Mouse (Mus musculus) hindbrain, embryonic 13.5 days (tissue): ENCODE data around the gene Nyap1. TPM values are rescaled to one million over a fixed set of nuclear protein-coding genes. Genes with fewer than 3 reads are reported as not detected.
"Not testable (repeated sequence)": the region's sequence is repeated elsewhere in the genome, so short reads cannot be mapped to it uniquely, and the experiment has no call there.

Experiments
- ATAC-seq: fragments of 200-750 bp; cut with Nextera tagmentation; 2 replicates; pipeline ENCODE4 v1.8.0; 2017; ENCODE audit warnings: moderate TSS enrichment; ENCODE audit not compliant: low FRiP score
- H3K27ac ChIP-seq: fragments of 300-500 bp; sonication (generic); 2 replicates; pipeline ENCODE4 v1.5.1; 2015; ENCODE audit warnings: inconsistent platforms, mild to moderate bottlenecking, moderate library complexity
- H3K27me3 ChIP-seq: fragments of 300-500 bp; sonication (generic); 2 replicates; pipeline ENCODE4 v1.6.1; 2015; ENCODE audit warnings: mild to moderate bottlenecking, inconsistent platforms
- H3K36me3 ChIP-seq: fragments of 300-500 bp; sonication (generic); 2 replicates; pipeline ENCODE4 v1.6.1; 2015; ENCODE audit warnings: mild to moderate bottlenecking, inconsistent platforms
- H3K4me1 ChIP-seq: fragments of 300-500 bp; sonication (generic); replicated peaks from 2 replicates; pipeline ENCODE4 v1.6.1; 2015; ENCODE audit warnings: inconsistent platforms
- H3K4me2 ChIP-seq: fragments of 300-500 bp; sonication (generic); 2 replicates; pipeline ENCODE4 v1.6.1; 2015; ENCODE audit warnings: inconsistent platforms, mild to moderate bottlenecking, moderate library complexity
- H3K4me3 ChIP-seq: fragments of 300-500 bp; sonication (generic); 2 replicates; pipeline ENCODE4 v1.5.1; 2015; ENCODE audit warnings: mild to moderate bottlenecking, inconsistent platforms
- H3K9ac ChIP-seq: fragments of 300-500 bp; sonication (generic); 2 replicates; pipeline ENCODE4 v1.6.1; 2015; ENCODE audit warnings: mild to moderate bottlenecking, inconsistent platforms
- H3K9me3 ChIP-seq: fragments of 300-500 bp; sonication (generic); 2 replicates; pipeline ENCODE4 v1.6.1; 2016; ENCODE audit warnings: inconsistent platforms
- WGBS: fragments of 180-500 bp; shearing (Covaris S2); methylation state at CpG from one replicate; pipeline ENCODE4 v1.1.7; 2015; 5-methylcytosine and 5-hydroxymethylcytosine counted together
- polyA plus RNA-seq: library from polyadenylated mRNA; unstranded; fragments of >200 nt; fragmentation: Nextera tagmentation; extraction: Ambion mirVana; gene quantifications from 2 replicates; pipeline ENCODE4 v1.2.1, GENCODE M21; 2015

Nyap1 gene
- polyA plus RNA-seq, 1 experiment from 2014 or later = 32.9 TPM

GRCm38 (mm10) chr5:137737400-137737940 is 3.9 kb downstream of the Nyap1 start:
- Histone ChIP-seq H3K4me1 (peaks cover 78% of the 10 kb centered on the region), H3K27me3 (no peaks in the 10 kb centered on the region), H3K27ac (peak overlapping the region; percentile 91), H3K4me3 (0 out of 2 replicates have a peak overlapping the region, but pooled peaks have one; percentile 67), H3K4me2 (peak overlapping the region; percentile 94), H3K36me3 (peaks cover 42% of the 10 kb centered on the region), H3K9ac (peak overlapping the region; percentile 93), H3K9me3 (no peaks in the 10 kb centered on the region)
- WGBS = 84% methylated on average over 6 of the region's 6 CpGs
- no peak for ATAC-seq

- H3K27ac ChIP-seq = peak overlapping the region; percentile 99
- H3K4me3 ChIP-seq = peak overlapping the region; percentile 31
- WGBS = 46% methylated on average over 6 of the region's 6 CpGs
- H3K4me2 ChIP-seq = peak overlapping the region; percentile 52
- peaks cover 77% of the 10 kb centered on the region for H3K4me1 ChIP-seq
- peak overlapping the region; percentile 76 for H3K9ac ChIP-seq
- ATAC-seq = peak; percentile 96
- H3K27me3 ChIP-seq = no peaks in the 10 kb centered on the region
- H3K9me3 ChIP-seq = no peaks in the 10 kb centered on the region
- peaks cover 71% of the 10 kb centered on the region for H3K36me3 ChIP-seq
These were observed 6.9 kb downstream of the Nyap1 start for GRCm38 (mm10) chr5:137734289-137735061.

- Histone ChIP-seq H3K4me1 (peaks cover 70% of the 10 kb centered on the region), H3K4me2 (peak overlapping the region; percentile 52), H3K36me3 (peaks cover 77% of the 10 kb centered on the region), H3K9me3 (no peaks in the 10 kb centered on the region), H3K4me3 (peak overlapping the region; percentile 31), H3K27ac (peak overlapping the region; percentile 99), H3K27me3 (no peaks in the 10 kb centered on the region), H3K9ac (peak overlapping the region; percentile 62)
- peak; percentile 79 for ATAC-seq
- 28% methylated on average over 12 of the region's 12 CpGs for whole genome bisulfite sequencing
These were observed 7.6 kb downstream of the Nyap1 start for GRCm38 (mm10) chr5:137733638-137734288.

- 77% methylated on average over 6 of the region's 6 CpGs for WGBS
- no peak overlapping the region for H3K9ac ChIP-seq
These were observed 14.6 kb downstream of the Nyap1 start for GRCm38 (mm10) chr5:137726767-137727166.

GRCm38 (mm10) chr5:137723840-137724239 is 17.6 kb downstream of the Nyap1 start:
- ATAC-seq = no peak
- H3K27ac ChIP-seq = no peak overlapping the region

More at GRCm38 (mm10) chr5:137726767-137727166, 14.6 kb downstream of the Nyap1 start:
- ATAC-seq = no peak
- H3K4me3 ChIP-seq = no peak overlapping the region
- H3K27me3 ChIP-seq = 0 out of 2 replicates have a peak, but pooled peaks cover 3% of the 10 kb centered on the region
- H3K4me1 ChIP-seq = peaks cover 9% of the 10 kb centered on the region
- peaks cover 29% of the 10 kb centered on the region for H3K36me3 ChIP-seq
- no peaks in the 10 kb centered on the region for H3K9me3 ChIP-seq
- H3K4me2 ChIP-seq = no peak overlapping the region
- H3K27ac ChIP-seq = no peak overlapping the region

GRCm38 (mm10) chr5:137720558-137721164 is 20.7 kb downstream of the Nyap1 start:
- whole genome bisulfite sequencing = 22% methylated on average over 11 of the region's 16 CpGs
- H3K9ac ChIP-seq, H3K4me1 ChIP-seq, H3K9me3 ChIP-seq, H3K27me3 ChIP-seq, H3K36me3 ChIP-seq, H3K27ac ChIP-seq, ATAC-seq, H3K4me3 ChIP-seq: not testable (repeated sequence)
- H3K4me2 ChIP-seq = peak overlapping the region; percentile 29

More at GRCm38 (mm10) chr5:137723840-137724239, 17.6 kb downstream of the Nyap1 start:
- Histone ChIP-seq H3K4me3 (no peak overlapping the region), H3K9ac (no peak overlapping the region), H3K9me3 (no peaks in the 10 kb centered on the region), H3K4me2 (no peak overlapping the region), H3K36me3 (peaks cover 2% of the 10 kb centered on the region; the same call in 1 of the 2 replicates), H3K27me3 (0 out of 2 replicates have a peak, but pooled peaks cover 3% of the 10 kb centered on the region), H3K4me1 (peaks cover 3% of the 10 kb centered on the region; the same call in 1 of the 2 replicates)
- WGBS = 95% methylated on average over 5 of the region's 5 CpGs

- ATAC-seq = no peak
- no peak overlapping the region for H3K27ac ChIP-seq
- 93% methylated on average over 6 of the region's 6 CpGs for WGBS
- H3K4me2 ChIP-seq = no peak overlapping the region
- no peak overlapping the region for H3K9ac ChIP-seq
- H3K36me3 ChIP-seq = no peaks in the 10 kb centered on the region
- H3K27me3 ChIP-seq = 0 out of 2 replicates have a peak, but pooled peaks cover 3% of the 10 kb centered on the region
- H3K4me1 ChIP-seq = peaks cover 3% of the 10 kb centered on the region; the same call in 1 of the 2 replicates
- H3K9me3 ChIP-seq = no peaks in the 10 kb centered on the region
- H3K4me3 ChIP-seq = no peak overlapping the region
These were observed 22.3 kb downstream of the Nyap1 start for GRCm38 (mm10) chr5:137719088-137719487.

- no peak for ATAC-seq
- H3K4me3 ChIP-seq = no peak overlapping the region
- no peaks in the 10 kb centered on the region for H3K9me3 ChIP-seq
- H3K9ac ChIP-seq = no peak overlapping the region
- no peak overlapping the region for H3K27ac ChIP-seq
- WGBS = 67% methylated on average over 8 of the region's 8 CpGs
- peaks cover 3% of the 10 kb centered on the region; the same call in 1 of the 2 replicates for H3K4me1 ChIP-seq
- H3K4me2 ChIP-seq = no peak overlapping the region
- 0 out of 2 replicates have a peak, but pooled peaks cover 3% of the 10 kb centered on the region for H3K27me3 ChIP-seq
- H3K36me3 ChIP-seq = no peaks in the 10 kb centered on the region
These were observed 23.2 kb downstream of the Nyap1 start for GRCm38 (mm10) chr5:137718020-137718790.

- Histone ChIP-seq H3K4me1 (peaks cover 2% of the 10 kb centered on the region; the same call in 1 of the 2 replicates), H3K4me2 (no peak overlapping the region), H3K27ac (no peak overlapping the region), H3K27me3 (no peaks in the 10 kb centered on the region), H3K4me3 (no peak overlapping the region), H3K9ac (no peak overlapping the region), H3K36me3 (no peaks in the 10 kb centered on the region), H3K9me3 (no peaks in the 10 kb centered on the region)
- no peak for ATAC-seq
- 81% methylated on average over 8 of the region's 8 CpGs for WGBS
These were observed 25.7 kb downstream of the Nyap1 start for GRCm38 (mm10) chr5:137715685-137716084.

- Histone ChIP-seq H3K36me3 (no peaks in the 10 kb centered on the region), H3K4me1 (no peaks in the 10 kb centered on the region), H3K27ac (no peak overlapping the region), H3K4me2 (no peak overlapping the region), H3K9ac (no peak overlapping the region), H3K27me3 (no peaks in the 10 kb centered on the region), H3K4me3 (no peak overlapping the region), H3K9me3 (no peaks in the 10 kb centered on the region)
- ATAC-seq = no peak
- 85% methylated on average over 5 of the region's 5 CpGs for WGBS
These were observed 28.0 kb downstream of the Nyap1 start for GRCm38 (mm10) chr5:137713454-137713853.

GRCm38 (mm10) chr5:137706913-137707633 is 34.3 kb downstream of the Nyap1 start:
- Histone ChIP-seq H3K36me3 (no peaks in the 10 kb centered on the region), H3K9ac (no peak overlapping the region), H3K4me3 (no peak overlapping the region), H3K27me3 (no peaks in the 10 kb centered on the region), H3K27ac (no peak overlapping the region), H3K4me2 (no peak overlapping the region), H3K9me3 (no peaks in the 10 kb centered on the region), H3K4me1 (peaks cover 12% of the 10 kb centered on the region)
- 65% methylated on average over 12 of the region's 12 CpGs for WGBS
- ATAC-seq = no peak
